Mouse (Mus musculus) kidney, embryonic 16.5 days (tissue): ENCODE measurements at regions not wholly inside any gene's neighbourhood (a gene's known extent, or its start where the extent isn't known, plus 50 kb on each side); places are given as distances from the start of the nearest gene placed in this dataset.

Source experiments
- ATAC-seq: fragments of 200-750 bp; cut with Nextera tagmentation; 2 replicates; pipeline ENCODE4 v1.8.0; 2017; ENCODE audit warnings: moderate TSS enrichment; ENCODE audit not compliant: low FRiP score, low TSS enrichment
- H3K27ac ChIP-seq: fragments of 300-500 bp; sonication (generic); 2 replicates; pipeline ENCODE4 v1.5.1; 2014; ENCODE audit warnings: low read length
- H3K27me3 ChIP-seq: fragments of 300-500 bp; sonication (generic); 2 replicates; pipeline ENCODE4 v1.6.1; 2014; ENCODE audit warnings: low read length, control low read depth, mixed read lengths; ENCODE audit not compliant: insufficient read depth
- H3K36me3 ChIP-seq: fragments of 300-500 bp; sonication (generic); 2 replicates; pipeline ENCODE4 v1.6.1; 2014; ENCODE audit warnings: low read length, control low read depth, mixed read lengths; ENCODE audit not compliant: insufficient read depth
- H3K4me1 ChIP-seq: fragments of 300-500 bp; sonication (generic); 2 replicates; pipeline ENCODE4 v1.6.1; 2014; ENCODE audit warnings: low read length, control low read depth, mixed read lengths; ENCODE audit not compliant: insufficient read depth
- H3K4me2 ChIP-seq: fragments of 300-500 bp; sonication (generic); replicated peaks from 2 replicates; pipeline ENCODE4 v1.6.1; 2014; ENCODE audit warnings: low read depth, low read length
- H3K4me3 ChIP-seq: fragments of 300-500 bp; sonication (generic); 2 replicates; pipeline ENCODE4 v1.5.1; 2014; ENCODE audit warnings: mild to moderate bottlenecking, low read length
- H3K9ac ChIP-seq: fragments of 300-500 bp; sonication (generic); replicated peaks from 2 replicates; pipeline ENCODE4 v1.6.1; 2014; ENCODE audit warnings: low read length
- H3K9me3 ChIP-seq: fragments of 300-500 bp; sonication (generic); 2 replicates; pipeline ENCODE4 v1.6.1; 2016; ENCODE audit warnings: low read length, control low read depth
- WGBS: fragments of 180-500 bp; shearing (Covaris S2); extraction: QIAGEN DNeasy Blood & Tissue Kit; methylation state at CpG from one replicate; pipeline ENCODE4 v1.1.7; 2014; 5-methylcytosine and 5-hydroxymethylcytosine counted together

GRCm38 (mm10) chr8:90123101-90123500 is 225.0 kb downstream of the Tox3 start:
- H3K4me1 ChIP-seq: no peaks in the 10 kb centered on the region
- H3K27me3 ChIP-seq: no peaks in the 10 kb centered on the region
- H3K4me2 ChIP-seq: no peak overlapping the region
- no peak overlapping the region for H3K9ac ChIP-seq
- no peaks in the 10 kb centered on the region for H3K9me3 ChIP-seq
- no peak overlapping the region for H3K27ac ChIP-seq
- ATAC-seq: no peak
- no peak overlapping the region for H3K4me3 ChIP-seq
- no peaks in the 10 kb centered on the region for H3K36me3 ChIP-seq

- Histone ChIP-seq H3K4me1 (no peaks in the 10 kb centered on the region), H3K4me3 (no peak overlapping the region), H3K36me3 (no peaks in the 10 kb centered on the region), H3K9me3 (no peaks in the 10 kb centered on the region), H3K9ac (no peak overlapping the region), H3K4me2 (no peak overlapping the region), H3K27ac (no peak overlapping the region), H3K27me3 (no peaks in the 10 kb centered on the region)
- no peak for ATAC-seq
- WGBS: 74% methylated on average over 3 of the region's 3 CpGs
Measured at GRCm38 (mm10) chr8:90121935-90122334, 226.2 kb downstream of the Tox3 start.

- Histone ChIP-seq H3K4me3 (no peak overlapping the region), H3K27ac (no peak overlapping the region), H3K9me3 (no peaks in the 10 kb centered on the region), H3K4me2 (no peak overlapping the region), H3K9ac (no peak overlapping the region), H3K36me3 (no peaks in the 10 kb centered on the region), H3K4me1 (no peaks in the 10 kb centered on the region), H3K27me3 (no peaks in the 10 kb centered on the region)
- WGBS: 31% methylated on average over 3 of the region's 3 CpGs
- ATAC-seq: no peak
Measured at GRCm38 (mm10) chr8:90121017-90121416, 227.1 kb downstream of the Tox3 start.

- Histone ChIP-seq H3K27me3 (no peaks in the 10 kb centered on the region), H3K4me3 (no peak overlapping the region), H3K9ac (no peak overlapping the region), H3K9me3 (no peaks in the 10 kb centered on the region), H3K4me2 (no peak overlapping the region), H3K27ac (no peak overlapping the region), H3K4me1 (no peaks in the 10 kb centered on the region), H3K36me3 (no peaks in the 10 kb centered on the region)
- 89% methylated on average over 2 of the region's 2 CpGs for WGBS
- no peak for ATAC-seq
Measured at GRCm38 (mm10) chr8:90115436-90115835, 232.7 kb downstream of the Tox3 start.

- no peak overlapping the region for H3K4me2 ChIP-seq
- no peak for ATAC-seq
- no peak overlapping the region for H3K27ac ChIP-seq
- no peaks in the 10 kb centered on the region for H3K4me1 ChIP-seq
- no peak overlapping the region for H3K4me3 ChIP-seq
- no peaks in the 10 kb centered on the region for H3K27me3 ChIP-seq
- no peaks in the 10 kb centered on the region for H3K36me3 ChIP-seq
- H3K9me3 ChIP-seq: no peaks in the 10 kb centered on the region
- WGBS: 76% methylated on average over 6 of the region's 6 CpGs
- H3K9ac ChIP-seq: no peak overlapping the region
Measured at GRCm38 (mm10) chr8:90100509-90100908, 247.6 kb downstream of the Tox3 start.

- no peak overlapping the region for H3K4me3 ChIP-seq
- no peak overlapping the region for H3K9ac ChIP-seq
- H3K4me2 ChIP-seq: no peak overlapping the region
- H3K9me3 ChIP-seq: peaks cover 3% of the 10 kb centered on the region; the same call in 1 of the 2 replicates
- no peak for ATAC-seq
- 76% methylated on average over 5 of the region's 5 CpGs for WGBS
- H3K27me3 ChIP-seq: no peaks in the 10 kb centered on the region
- H3K36me3 ChIP-seq: no peaks in the 10 kb centered on the region
- 0 out of 2 replicates have a peak, but pooled peaks cover 2% of the 10 kb centered on the region for H3K4me1 ChIP-seq
- no peak overlapping the region for H3K27ac ChIP-seq
Measured at GRCm38 (mm10) chr8:90082630-90083029, 265.5 kb downstream of the Tox3 start.

- H3K4me2 ChIP-seq: no peak overlapping the region
- no peak overlapping the region for H3K4me3 ChIP-seq
- no peaks in the 10 kb centered on the region for H3K9me3 ChIP-seq
- no peak overlapping the region for H3K9ac ChIP-seq
- no peak overlapping the region for H3K27ac ChIP-seq
- H3K27me3 ChIP-seq: no peaks in the 10 kb centered on the region
- H3K4me1 ChIP-seq: 0 out of 2 replicates have a peak, but pooled peaks cover 2% of the 10 kb centered on the region
- no peak for ATAC-seq
- H3K36me3 ChIP-seq: no peaks in the 10 kb centered on the region
Measured at GRCm38 (mm10) chr8:90076381-90076780, 271.8 kb downstream of the Tox3 start.

- 93% methylated on average over 5 of the region's 5 CpGs for WGBS
- Histone ChIP-seq H3K4me1 (0 out of 2 replicates have a peak, but pooled peaks cover 2% of the 10 kb centered on the region), H3K27me3 (no peaks in the 10 kb centered on the region), H3K9ac (no peak overlapping the region), H3K4me2 (no peak overlapping the region), H3K27ac (no peak overlapping the region), H3K36me3 (no peaks in the 10 kb centered on the region), H3K9me3 (no peaks in the 10 kb centered on the region), H3K4me3 (no peak overlapping the region)
- ATAC-seq: no peak
Measured at GRCm38 (mm10) chr8:90075796-90076195, 272.3 kb downstream of the Tox3 start.

GRCm38 (mm10) chr8:90070006-90070405 is 278.1 kb downstream of the Tox3 start:
- H3K4me1 ChIP-seq: peaks cover 7% of the 10 kb centered on the region
- no peak overlapping the region for H3K27ac ChIP-seq
- no peaks in the 10 kb centered on the region for H3K36me3 ChIP-seq
- H3K4me2 ChIP-seq: no peak overlapping the region
- no peaks in the 10 kb centered on the region for H3K27me3 ChIP-seq
- no peaks in the 10 kb centered on the region for H3K9me3 ChIP-seq
- WGBS: 46% methylated on average over 5 of the region's 5 CpGs
- no peak overlapping the region for H3K4me3 ChIP-seq
- ATAC-seq: no peak
- H3K9ac ChIP-seq: no peak overlapping the region

- WGBS: 31% methylated on average over 10 of the region's 10 CpGs
- ATAC-seq: no peak
- H3K27me3 ChIP-seq: no peaks in the 10 kb centered on the region
- peaks cover 7% of the 10 kb centered on the region for H3K4me1 ChIP-seq
- H3K4me2 ChIP-seq: no peak overlapping the region
- H3K36me3 ChIP-seq: no peaks in the 10 kb centered on the region
- no peak overlapping the region for H3K9ac ChIP-seq
- no peaks in the 10 kb centered on the region for H3K9me3 ChIP-seq
- no peak overlapping the region; the same call in 1 of the 2 replicates for H3K27ac ChIP-seq
- no peak overlapping the region for H3K4me3 ChIP-seq
Measured at GRCm38 (mm10) chr8:90069411-90069993, 278.6 kb downstream of the Tox3 start.
